Mouse (Mus musculus): Measurements from ENCODE around the gene Epgn. TPM values are rescaled to one million over a fixed set of nuclear protein-coding genes. Genes with fewer than 3 reads are reported as not detected.

Gene Epgn
- polyA plus RNA-seq (2016; fragmentation: Nextera tagmentation; extraction: Ambion mirVana), result 0.07 TPM in 1 of 2 replicates, not detected in the other

GRCm38 (mm10) chr5:91027164-91027563, at the start of gene Epgn:
TSS of gene Epgn (plus strand) at chr5:91027464.
- H3K27ac ChIP-seq, result no peak within 1 kb of the TSS
- no peaks in the 10 kb centered on the region for H3K9me3 ChIP-seq (replicated peaks)
- no peak for ATAC-seq
- no peaks in the 10 kb centered on the region for H3K36me3 ChIP-seq
- 73% methylated on average over 6 of the region's 6 CpGs for WGBS (ENCODE audit: insufficient replicate concordance)
- no peak within 1 kb of the TSS for H3K4me2 ChIP-seq
- H3K4me3 ChIP-seq, result no peak within 1 kb of the TSS
- H3K27me3 ChIP-seq (replicated peaks), result no peaks in the 10 kb centered on the region
- no peaks in the 10 kb centered on the region for H3K4me1 ChIP-seq
- no peak within 1 kb of the TSS for H3K9ac ChIP-seq

- Histone ChIP-seq H3K9ac (no peak overlapping the region), H3K4me3 (no peak overlapping the region), H3K36me3 (no peaks in the 10 kb centered on the region), H3K27me3 (replicated peaks) (no peaks in the 10 kb centered on the region), H3K4me1 (no peaks in the 10 kb centered on the region), H3K27ac (no peak overlapping the region), H3K4me2 (no peak overlapping the region), H3K9me3 (replicated peaks) (no peaks in the 10 kb centered on the region)
- no peak for ATAC-seq
- 73% methylated on average over 7 of the region's 7 CpGs for WGBS (ENCODE audit: insufficient replicate concordance)
Observed at GRCm38 (mm10) chr5:90980297-90980696, 47.0 kb upstream of the Epgn start.

GRCm38 (mm10) chr5:90987605-90988004, 39.7 kb upstream of the Epgn start:
- no peak overlapping the region for H3K9ac ChIP-seq
- H3K4me1 ChIP-seq, result no peaks in the 10 kb centered on the region
- no peak overlapping the region for H3K27ac ChIP-seq
- no peak for ATAC-seq
- H3K4me2 ChIP-seq, result no peak overlapping the region
- H3K9me3 ChIP-seq (replicated peaks), result no peaks in the 10 kb centered on the region
- WGBS (ENCODE audit: insufficient replicate concordance), result 68% methylated on average over 5 of the region's 5 CpGs
- no peaks in the 10 kb centered on the region for H3K27me3 ChIP-seq (replicated peaks)
- no peaks in the 10 kb centered on the region for H3K36me3 ChIP-seq
- no peak overlapping the region for H3K4me3 ChIP-seq

GRCm38 (mm10) chr5:90988149-90988548, 39.1 kb upstream of the Epgn start:
- Histone ChIP-seq H3K4me3 (no peak overlapping the region), H3K9me3 (replicated peaks) (no peaks in the 10 kb centered on the region), H3K4me2 (no peak overlapping the region), H3K27me3 (replicated peaks) (no peaks in the 10 kb centered on the region), H3K9ac (no peak overlapping the region), H3K27ac (no peak overlapping the region), H3K36me3 (no peaks in the 10 kb centered on the region), H3K4me1 (no peaks in the 10 kb centered on the region)
- 55% methylated on average over 3 of the region's 3 CpGs for WGBS (ENCODE audit: insufficient replicate concordance)
- no peak for ATAC-seq

- no peak for ATAC-seq
- no peaks in the 10 kb centered on the region for H3K27me3 ChIP-seq (replicated peaks)
- no peak overlapping the region for H3K4me2 ChIP-seq
- no peaks in the 10 kb centered on the region for H3K36me3 ChIP-seq
- 67% methylated on average over 4 of the region's 4 CpGs for WGBS (ENCODE audit: insufficient replicate concordance)
- no peak overlapping the region for H3K27ac ChIP-seq
- no peaks in the 10 kb centered on the region for H3K4me1 ChIP-seq
- no peak overlapping the region for H3K9ac ChIP-seq
- H3K4me3 ChIP-seq, result no peak overlapping the region
- no peaks in the 10 kb centered on the region for H3K9me3 ChIP-seq (replicated peaks)
Observed at GRCm38 (mm10) chr5:90988592-90988991, 38.7 kb upstream of the Epgn start.

GRCm38 (mm10) chr5:90999942-91000341, 27.3 kb upstream of the Epgn start:
- H3K9me3 ChIP-seq (replicated peaks), result no peaks in the 10 kb centered on the region
- no peaks in the 10 kb centered on the region for H3K36me3 ChIP-seq
- H3K4me1 ChIP-seq, result no peaks in the 10 kb centered on the region
- no peak overlapping the region for H3K27ac ChIP-seq
- H3K4me2 ChIP-seq, result no peak overlapping the region
- no peak overlapping the region for H3K9ac ChIP-seq
- no peaks in the 10 kb centered on the region for H3K27me3 ChIP-seq (replicated peaks)
- WGBS (ENCODE audit: insufficient replicate concordance), result 70% methylated on average over 8 of the region's 8 CpGs
- no peak overlapping the region for H3K4me3 ChIP-seq
- ATAC-seq, result no peak

GRCm38 (mm10) chr5:91015216-91015615, 12.0 kb upstream of the Epgn start:
- Histone ChIP-seq H3K36me3 (no peaks in the 10 kb centered on the region), H3K9me3 (replicated peaks) (no peaks in the 10 kb centered on the region), H3K27ac (no peak overlapping the region), H3K4me1 (no peaks in the 10 kb centered on the region), H3K4me2 (no peak overlapping the region), H3K4me3 (no peak overlapping the region), H3K27me3 (replicated peaks) (no peaks in the 10 kb centered on the region), H3K9ac (no peak overlapping the region)
- ATAC-seq, result no peak
- WGBS (ENCODE audit: insufficient replicate concordance), result 70% methylated on average over 10 of the region's 10 CpGs

- ATAC-seq, result no peak
- Histone ChIP-seq H3K9ac (no peak overlapping the region), H3K4me2 (no peak overlapping the region), H3K9me3 (replicated peaks) (no peaks in the 10 kb centered on the region), H3K4me3 (no peak overlapping the region), H3K4me1 (no peaks in the 10 kb centered on the region), H3K27me3 (replicated peaks) (no peaks in the 10 kb centered on the region), H3K36me3 (no peaks in the 10 kb centered on the region), H3K27ac (no peak overlapping the region)
- 39% methylated on average over 8 of the region's 8 CpGs for WGBS (ENCODE audit: insufficient replicate concordance)
Observed at GRCm38 (mm10) chr5:91023114-91023513, 4.2 kb upstream of the Epgn start.

GRCm38 (mm10) chr5:91027840-91028239, 576 bp downstream of the Epgn start:
- Histone ChIP-seq H3K36me3 (no peaks in the 10 kb centered on the region), H3K4me2 (no peak overlapping the region), H3K27me3 (replicated peaks) (no peaks in the 10 kb centered on the region), H3K9me3 (replicated peaks) (no peaks in the 10 kb centered on the region), H3K4me3 (no peak overlapping the region), H3K4me1 (no peaks in the 10 kb centered on the region), H3K27ac (no peak overlapping the region), H3K9ac (no peak overlapping the region)
- 61% methylated on average over 1 of the region's 1 CpGs for WGBS (ENCODE audit: insufficient replicate concordance)
- no peak for ATAC-seq

GRCm38 (mm10) chr5:91030629-91031028, 3.4 kb downstream of the Epgn start:
- Histone ChIP-seq H3K4me1 (no peaks in the 10 kb centered on the region), H3K9me3 (replicated peaks) (no peaks in the 10 kb centered on the region), H3K4me2 (no peak overlapping the region), H3K27ac (no peak overlapping the region), H3K36me3 (no peaks in the 10 kb centered on the region), H3K27me3 (replicated peaks) (no peaks in the 10 kb centered on the region), H3K4me3 (no peak overlapping the region), H3K9ac (no peak overlapping the region)
- WGBS (ENCODE audit: insufficient replicate concordance), result 70% methylated on average over 2 of the region's 2 CpGs
- no peak for ATAC-seq

GRCm38 (mm10) chr5:91035341-91035740, 8.1 kb downstream of the Epgn start:
- Histone ChIP-seq H3K36me3 (no peaks in the 10 kb centered on the region), H3K4me1 (no peaks in the 10 kb centered on the region), H3K4me2 (no peak overlapping the region), H3K9me3 (replicated peaks) (no peaks in the 10 kb centered on the region), H3K27me3 (replicated peaks) (no peaks in the 10 kb centered on the region), H3K27ac (no peak overlapping the region), H3K9ac (no peak overlapping the region), H3K4me3 (no peak overlapping the region)
- no peak for ATAC-seq
- 53% methylated on average over 2 of the region's 2 CpGs for whole genome bisulfite sequencing (ENCODE audit: insufficient replicate concordance)

- Histone ChIP-seq H3K4me3 (no peak overlapping the region), H3K27me3 (replicated peaks) (no peaks in the 10 kb centered on the region)
Observed at GRCm38 (mm10) chr5:91036628-91037027, 9.4 kb downstream of the Epgn start.

GRCm38 (mm10) chr5:91037756-91038155, 10.5 kb downstream of the Epgn start:
- H3K4me3 ChIP-seq, result no peak overlapping the region
- H3K4me2 ChIP-seq, result no peak overlapping the region
- no peak for ATAC-seq
- 53% methylated on average over 2 of the region's 2 CpGs for WGBS (ENCODE audit: insufficient replicate concordance)
- no peaks in the 10 kb centered on the region for H3K4me1 ChIP-seq
- H3K9me3 ChIP-seq (replicated peaks), result no peaks in the 10 kb centered on the region
- no peak overlapping the region for H3K27ac ChIP-seq
- H3K36me3 ChIP-seq, result no peaks in the 10 kb centered on the region
- no peak overlapping the region for H3K9ac ChIP-seq
- no peaks in the 10 kb centered on the region for H3K27me3 ChIP-seq (replicated peaks)

More at GRCm38 (mm10) chr5:91036628-91037027, 9.4 kb downstream of the Epgn start:
- Histone ChIP-seq H3K9me3 (replicated peaks) (no peaks in the 10 kb centered on the region), H3K9ac (no peak overlapping the region), H3K27ac (no peak overlapping the region), H3K36me3 (no peaks in the 10 kb centered on the region), H3K4me1 (no peaks in the 10 kb centered on the region), H3K4me2 (no peak overlapping the region)
- no peak for ATAC-seq
- WGBS (ENCODE audit: insufficient replicate concordance), result 68% methylated on average over 4 of the region's 4 CpGs

All from liver, embryonic 12.5 days (tissue).